In the genomic region with DNA sequence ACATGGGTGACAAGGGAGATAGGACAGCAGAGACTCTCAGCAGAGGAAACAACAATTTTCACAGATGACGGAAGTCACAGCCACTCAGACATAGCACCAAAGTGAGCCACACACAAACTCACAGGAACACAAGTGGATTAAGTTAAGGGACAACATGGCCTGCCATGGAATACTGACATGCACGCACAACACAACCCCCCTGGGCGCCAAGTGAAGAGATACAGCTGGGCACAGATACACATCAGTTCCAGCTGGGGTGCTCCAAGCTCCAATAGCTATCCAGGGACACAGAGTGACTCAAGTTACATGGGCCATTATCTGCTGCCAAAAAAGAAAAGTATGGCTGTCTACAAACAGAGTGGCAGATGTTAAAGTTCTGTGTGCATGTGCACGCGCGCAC, we compare ENCODE assay signal across 10 mouse cellular contexts. TPM values are rescaled to one million over a fixed set of nuclear protein-coding genes. Genes with fewer than 3 reads are reported as not detected.
A peak's percentile ranks its signal among the peaks of the same experiment; 100 is the strongest.
DNase-seq lines count a peak whose midpoint lies in the region; ATAC-seq and TF ChIP-seq lines count a peak whose summit lies in the region.
"Had no signal": no experiment of that assay in that cellular context is flagged by ENCODE, and none has a peak within 500 bp of the region (broad histone marks: within the 10 kb centered on the region; RNA-seq: fewer than 3 reads in every experiment).

No protein-coding gene starts in this region.

- peaks cover 49% of the 10 kb centered on the region for H3K4me1 ChIP-seq in heart, embryonic 10.5 days
- H3K4me1 ChIP-seq in embryonic facial prominence, embryonic 11.5 days (ENCODE audit: control insufficient read depth, insufficient read depth, low read length), result peaks cover 13% of the 10 kb centered on the region
- H3K4me1 ChIP-seq in hindbrain, postnatal 0 days (ENCODE audit: insufficient read depth, low read length), result 0 out of 2 replicates have a peak, but pooled peaks cover 6% of the 10 kb centered on the region

- peak overlapping the region; percentile 87 for H3K4me2 ChIP-seq in embryonic facial prominence, embryonic 11.5 days (ENCODE audit: low read depth, low read length)
- peak overlapping the region; percentile 83; the same call in 1 of the 2 replicates for H3K4me2 ChIP-seq in hindbrain, postnatal 0 days (ENCODE audit: low read depth, low read length)

- no peak for ATAC-seq in embryonic facial prominence, embryonic 11.5 days (replicated peaks; ENCODE audit: insufficient number of reproducible peaks, low FRiP score, low TSS enrichment, low read depth)
- ATAC-seq in hindbrain, postnatal 0 days, result no peak

- H3K9ac ChIP-seq in embryonic facial prominence, embryonic 11.5 days (replicated peaks; ENCODE audit: low read length), result no peak overlapping the region
- H3K9ac ChIP-seq in hindbrain, postnatal 0 days (replicated peaks; ENCODE audit: low read length), result no peak overlapping the region

- H3K27ac ChIP-seq in heart, embryonic 10.5 days, result peak overlapping the region; percentile 83; the same call in 1 of the 2 replicates
- H3K27ac ChIP-seq in embryonic facial prominence, embryonic 11.5 days (replicated peaks; ENCODE audit: low read depth, low read length), result no peak overlapping the region
- H3K27ac ChIP-seq in hindbrain, postnatal 0 days, result no peak overlapping the region

- H3K27me3 ChIP-seq in heart, embryonic 10.5 days (ENCODE audit: insufficient read depth, poor library complexity, severe bottlenecking), result peaks cover 66% of the 10 kb centered on the region
- H3K27me3 ChIP-seq in embryonic facial prominence, embryonic 11.5 days (ENCODE audit: control insufficient read depth, insufficient read depth, low read length), result no peaks in the 10 kb centered on the region
- H3K27me3 ChIP-seq in hindbrain, postnatal 0 days (ENCODE audit: insufficient read depth, low read length), result no peaks in the 10 kb centered on the region

- DNase-seq in heart, embryonic 10.5 days (ENCODE audit: low spot score), result no peak
- no peak for DNase-seq in heart, adult 18-20 months
- DNase-seq in embryonic facial prominence, embryonic 11.5 days (ENCODE audit: low spot score), result no peak
- no peak for DNase-seq in hindbrain, postnatal 0 days (ENCODE audit: low spot score)
- DNase-seq in lung, postnatal 25 days (ENCODE audit: low spot score), result peak; percentile 73
- DNase-seq in frontal cortex, postnatal 36 days (ENCODE audit: low spot score in 2 of 2), result no peak
- no peak for DNase-seq in c-Kit-positive CD71-positive TER-119-positive erythroid progenitor cells, embryonic 14.5 days (ENCODE audit: low spot score)
- no peak for DNase-seq in right cerebral cortex, postnatal 4 days

- 74% methylated on average over 6 of the region's 6 CpGs for WGBS in heart, embryonic 10.5 days
- WGBS in embryonic facial prominence, embryonic 11.5 days, result 73% methylated on average over 6 of the region's 6 CpGs
- WGBS in hindbrain, postnatal 0 days, result 79% methylated on average over 6 of the region's 6 CpGs

- TF ChIP-seq CTCF in hindbrain, postnatal 0 days (IDR thresholded peaks at IDR 0.05; ENCODE audit: low read depth), result no peak

- H3K9me3 ChIP-seq in heart, embryonic 10.5 days, result no peaks in the 10 kb centered on the region
- H3K9me3 ChIP-seq in embryonic facial prominence, embryonic 11.5 days (replicated peaks; ENCODE audit: control insufficient read depth, low read length), result no peaks in the 10 kb centered on the region
- no peaks in the 10 kb centered on the region for H3K9me3 ChIP-seq in hindbrain, postnatal 0 days (ENCODE audit: low read length)

- H3K36me3 ChIP-seq in heart, embryonic 10.5 days, result no peaks in the 10 kb centered on the region
- no peaks in the 10 kb centered on the region for H3K36me3 ChIP-seq in embryonic facial prominence, embryonic 11.5 days (replicated peaks; ENCODE audit: control insufficient read depth, insufficient read depth, low read depth, low read length)
- no peaks in the 10 kb centered on the region for H3K36me3 ChIP-seq in hindbrain, postnatal 0 days (ENCODE audit: insufficient read depth, low read length)

- H3K4me3 ChIP-seq in heart, embryonic 10.5 days, result peak overlapping the region; percentile 66
- H3K4me3 ChIP-seq in embryonic facial prominence, embryonic 11.5 days (ENCODE audit: low read depth, low read length), result peak overlapping the region; percentile 54
- no peak overlapping the region for H3K4me3 ChIP-seq in hindbrain, postnatal 0 days (ENCODE audit: low read length)
- H3K4me3 ChIP-seq: myocyte had no signal

RNA-seq across cellular contexts. Expression of a gene that starts 0.7 kb away (rescaled TPM):
- 6.4 and 13.8 TPM in 2 replicates for polyA plus RNA-seq in heart, embryonic 10.5 days (2016; fragmentation: Nextera tagmentation; extraction: Ambion mirVana)
- total RNA-seq in heart, adult 18-20 months (2021), result 1 to 10 TPM; 5.8 to 7.5 TPM
- 18.0 and 21.0 TPM in 2 replicates for polyA plus RNA-seq in embryonic facial prominence, embryonic 11.5 days (2014; fragmentation: Nextera tagmentation; extraction: Ambion mirVana)
- 3.4 and 8.4 TPM in 2 replicates for total RNA-seq in hindbrain, postnatal 0 days (2014; rRNA removed)
- 3.2 and 3.4 TPM in 2 replicates for polyA plus RNA-seq in hindbrain, postnatal 0 days (2015; fragmentation: Nextera tagmentation; extraction: Ambion mirVana)
- total RNA-seq: CH12.LX had no signal

RNA-seq across cellular contexts. Expression of a gene that starts 8.1 kb away (rescaled TPM):
- 32.4 and 63.4 TPM in 2 replicates for polyA plus RNA-seq in heart, embryonic 10.5 days (2016; fragmentation: Nextera tagmentation; extraction: Ambion mirVana)
- total RNA-seq in heart, adult 18-20 months (2021), result 10 to 100 TPM; 45.7 to 53.8 TPM
- 71.4 and 84.5 TPM in 2 replicates for polyA plus RNA-seq in embryonic facial prominence, embryonic 11.5 days (2014; fragmentation: Nextera tagmentation; extraction: Ambion mirVana)
- 33.4 and 38.6 TPM in 2 replicates for total RNA-seq in hindbrain, postnatal 0 days (2014; rRNA removed)
- 123 and 133 TPM in 2 replicates for polyA plus RNA-seq in hindbrain, postnatal 0 days (2015; fragmentation: Nextera tagmentation; extraction: Ambion mirVana)

RNA-seq across cellular contexts. Expression of a gene that starts 13.9 kb away (rescaled TPM):
- polyA plus RNA-seq in heart, embryonic 10.5 days (2016; fragmentation: Nextera tagmentation; extraction: Ambion mirVana), result 2.5 and 8.7 TPM in 2 replicates
- total RNA-seq in heart, adult 18-20 months (2021), result 1 to 10 TPM in 1 of 2 experiments, under 1 TPM in 1; 0.47 to 1.1 TPM
- 19.8 and 27.9 TPM in 2 replicates for polyA plus RNA-seq in embryonic facial prominence, embryonic 11.5 days (2014; fragmentation: Nextera tagmentation; extraction: Ambion mirVana)
- total RNA-seq in hindbrain, postnatal 0 days (2014; rRNA removed), result 131 and 158 TPM in 2 replicates
- polyA plus RNA-seq in hindbrain, postnatal 0 days (2015; fragmentation: Nextera tagmentation; extraction: Ambion mirVana), result 105 and 111 TPM in 2 replicates

RNA-seq across cellular contexts. Expression of a gene that starts 41.6 kb away (rescaled TPM):
- 8.2 and 9.7 TPM in 2 replicates for polyA plus RNA-seq in heart, embryonic 10.5 days (2016; fragmentation: Nextera tagmentation; extraction: Ambion mirVana)
- total RNA-seq in heart, adult 18-20 months (2021), result 1 to 10 TPM in 1 of 2 experiments, under 1 TPM in 1; 0.77 to 1.6 TPM
- 1.5 and 2.6 TPM in 2 replicates for polyA plus RNA-seq in embryonic facial prominence, embryonic 11.5 days (2014; fragmentation: Nextera tagmentation; extraction: Ambion mirVana)
- total RNA-seq in hindbrain, postnatal 0 days (2014; rRNA removed), result not detected in 2 replicates
- 0.91 and 1.4 TPM in 2 replicates for polyA plus RNA-seq in hindbrain, postnatal 0 days (2015; fragmentation: Nextera tagmentation; extraction: Ambion mirVana)

RNA-seq across cellular contexts. Expression of a gene that starts 51.7 kb away (rescaled TPM):
- 126 and 131 TPM in 2 replicates for polyA plus RNA-seq in heart, embryonic 10.5 days (2016; fragmentation: Nextera tagmentation; extraction: Ambion mirVana)
- 10 to 100 TPM; 66.3 to 69.2 TPM for total RNA-seq in heart, adult 18-20 months (2021)
- 86.1 and 90.5 TPM in 2 replicates for polyA plus RNA-seq in embryonic facial prominence, embryonic 11.5 days (2014; fragmentation: Nextera tagmentation; extraction: Ambion mirVana)
- 125 and 131 TPM in 2 replicates for total RNA-seq in hindbrain, postnatal 0 days (2014; rRNA removed)
- 122 and 130 TPM in 2 replicates for polyA plus RNA-seq in hindbrain, postnatal 0 days (2015; fragmentation: Nextera tagmentation; extraction: Ambion mirVana)
